In the genomic region with DNA sequence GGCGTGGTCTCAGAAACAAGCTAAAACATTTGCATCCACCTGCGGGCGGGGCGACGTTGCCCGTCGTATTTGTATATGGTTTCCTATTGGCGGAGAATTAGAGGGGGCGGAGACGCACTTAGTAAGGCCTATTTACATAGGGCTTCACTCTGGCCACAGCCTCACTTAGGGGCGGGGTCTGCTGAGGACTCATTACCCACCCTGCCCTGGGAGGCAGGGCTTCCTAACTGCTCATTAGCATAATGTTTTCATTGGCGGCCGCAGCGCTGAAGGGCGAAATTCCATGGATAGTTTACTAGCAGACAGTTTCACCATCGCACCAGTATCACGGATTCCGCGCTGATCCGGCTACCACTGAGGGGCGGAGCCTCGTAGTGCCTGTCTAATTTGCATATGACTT, we compare ENCODE assay signal across 7 mouse cellular contexts. TPM values are rescaled to one million over a fixed set of nuclear protein-coding genes. Genes with fewer than 3 reads are reported as not detected.
A peak's percentile ranks its signal among the peaks of the same experiment; 100 is the strongest.
DNase-seq lines count a peak whose midpoint lies in the region; ATAC-seq lines count a peak whose summit lies in the region.

No protein-coding gene starts in this region.

- H3K4me3 ChIP-seq in intestine, embryonic 16.5 days (ENCODE audit: low read length), result peak overlapping the region; percentile 86
- peak overlapping the region; percentile 92 for H3K4me3 ChIP-seq in midbrain, embryonic 11.5 days (ENCODE audit: low read depth, low read length)

- peaks cover 51% of the 10 kb centered on the region for H3K4me1 ChIP-seq in intestine, embryonic 16.5 days (ENCODE audit: control insufficient read depth, insufficient read depth, low read length)
- peaks cover 30% of the 10 kb centered on the region for H3K4me1 ChIP-seq in midbrain, embryonic 11.5 days (ENCODE audit: control insufficient read depth, insufficient read depth, low read length)

- H3K27me3 ChIP-seq in intestine, embryonic 16.5 days (replicated peaks; ENCODE audit: control insufficient read depth, insufficient read depth, low read length), result no peaks in the 10 kb centered on the region
- peaks cover 34% of the 10 kb centered on the region for H3K27me3 ChIP-seq in midbrain, embryonic 11.5 days (ENCODE audit: control insufficient read depth, insufficient read depth, low read length)

- peak overlapping the region; percentile 92 for H3K9ac ChIP-seq in intestine, embryonic 16.5 days (ENCODE audit: low read depth, low read length)
- H3K9ac ChIP-seq in midbrain, embryonic 11.5 days (ENCODE audit: low read length), result peak overlapping the region; percentile 68

- no peaks in the 10 kb centered on the region for H3K9me3 ChIP-seq in intestine, embryonic 16.5 days (ENCODE audit: control insufficient read depth, low read length)
- no peaks in the 10 kb centered on the region for H3K9me3 ChIP-seq in midbrain, embryonic 11.5 days (ENCODE audit: control insufficient read depth, low read length)

- ATAC-seq in intestine, embryonic 16.5 days, result peak; percentile 92
- ATAC-seq in midbrain, embryonic 11.5 days (ENCODE audit: low FRiP score), result peak; percentile 93

- H3K36me3 ChIP-seq in intestine, embryonic 16.5 days (ENCODE audit: control insufficient read depth, insufficient read depth, low read length), result 0 out of 2 replicates have a peak, but pooled peaks cover 4% of the 10 kb centered on the region
- no peaks in the 10 kb centered on the region; the same call in 1 of the 2 replicates for H3K36me3 ChIP-seq in midbrain, embryonic 11.5 days (ENCODE audit: control insufficient read depth, insufficient read depth, low read length)

- WGBS in intestine, embryonic 16.5 days, result under 1% methylated on average over 22 of the region's 22 CpGs
- WGBS in midbrain, embryonic 11.5 days, result 0% methylated on average over 22 of the region's 22 CpGs

- intact Hi-C loops in left cerebral cortex, postnatal 36 days (cut with DNase I), result loop anchor here (1.0 to 2.0 kb wide), 3 partner anchors 54 to 157 kb away; a partner anchor contains a TSS

- H3K27ac ChIP-seq in intestine, embryonic 16.5 days (ENCODE audit: low read length), result peak overlapping the region; percentile 96
- peak overlapping the region; percentile 91 for H3K27ac ChIP-seq in midbrain, embryonic 11.5 days (ENCODE audit: low read depth, low read length)

- DNase-seq in adrenal gland, adult 8-10 months, result peak; percentile 98
- DNase-seq in embryo, embryonic 9.5 days (ENCODE audit: extremely low spot score), result peak; percentile 96
- peak; percentile 75 to 92 for DNase-seq in gastrocnemius, postnatal 4 days (ENCODE audit: low spot score in 2 of 2)
- DNase-seq in left cerebral cortex, postnatal 36 days (ENCODE audit: low spot score in 2 of 2), result peak; percentile 94 to 96
- peak; percentile 98 for DNase-seq in midbrain, embryonic 11.5 days (ENCODE audit: low spot score, missing footprints)
- DNase-seq in skeletal muscle tissue, adult 2 months (ENCODE audit: low read depth, low spot score), result peak; percentile 99

- peak overlapping the region; percentile 88 for H3K4me2 ChIP-seq in intestine, embryonic 16.5 days (ENCODE audit: low read depth, low read length)
- peak overlapping the region; percentile 90 for H3K4me2 ChIP-seq in midbrain, embryonic 11.5 days

RNA-seq across cellular contexts. Expression of a gene that starts 0.7 kb away (rescaled TPM):
- total RNA-seq in adrenal gland, adult 8-10 months (2022), result 100 to 1,000 TPM; 132 to 155 (median 141) TPM
- total RNA-seq in gastrocnemius, postnatal 4 days (2021), result 100 to 1,000 TPM; 109 to 119 TPM
- polyA plus RNA-seq in intestine, embryonic 16.5 days (2015; fragmentation: Nextera tagmentation; extraction: Ambion mirVana), result 7.0 and 9.7 TPM in 2 replicates
- 100 to 1,000 TPM; 122 TPM for total RNA-seq in left cerebral cortex, postnatal 36 days (2021)
- 11.9 and 13.5 TPM in 2 replicates for polyA plus RNA-seq in midbrain, embryonic 11.5 days (2014; fragmentation: Nextera tagmentation; extraction: Ambion mirVana)

RNA-seq across cellular contexts. Expression of a gene that starts 3.5 kb away (rescaled TPM):
- 10 to 100 TPM; 23.9 to 36.3 (median 30.0) TPM for total RNA-seq in adrenal gland, adult 8-10 months (2022)
- 10 to 100 TPM; 51.0 to 55.0 TPM for total RNA-seq in gastrocnemius, postnatal 4 days (2021)
- polyA plus RNA-seq in intestine, embryonic 16.5 days (2015; fragmentation: Nextera tagmentation; extraction: Ambion mirVana), result 226 and 245 TPM in 2 replicates
- 1 to 10 TPM; 4.7 to 7.6 TPM for total RNA-seq in left cerebral cortex, postnatal 36 days (2021)
- polyA plus RNA-seq in midbrain, embryonic 11.5 days (2014; fragmentation: Nextera tagmentation; extraction: Ambion mirVana), result 158 and 160 TPM in 2 replicates

RNA-seq across cellular contexts. Expression of a gene that starts 11.4 kb away (rescaled TPM):
- total RNA-seq in adrenal gland, adult 8-10 months (2022), result 10 to 100 TPM; 21.6 to 35.5 (median 27.8) TPM
- total RNA-seq in gastrocnemius, postnatal 4 days (2021), result 1 to 10 TPM; 4.8 to 4.9 TPM
- polyA plus RNA-seq in intestine, embryonic 16.5 days (2015; fragmentation: Nextera tagmentation; extraction: Ambion mirVana), result 3.3 and 3.4 TPM in 2 replicates
- 10 to 100 TPM; 10.3 to 13.0 TPM for total RNA-seq in left cerebral cortex, postnatal 36 days (2021)
- polyA plus RNA-seq in midbrain, embryonic 11.5 days (2014; fragmentation: Nextera tagmentation; extraction: Ambion mirVana), result 2.8 and 2.9 TPM in 2 replicates

RNA-seq across cellular contexts. Expression of a gene that starts 14.4 kb away (rescaled TPM):
- total RNA-seq in adrenal gland, adult 8-10 months (2022), result 1 to 10 TPM in 1 of 4 experiments, under 1 TPM in 1, not detected in 2; 0.83 to 1.4 TPM
- under 1 TPM; 0.10 to 0.27 TPM for total RNA-seq in gastrocnemius, postnatal 4 days (2021)
- polyA plus RNA-seq in intestine, embryonic 16.5 days (2015; fragmentation: Nextera tagmentation; extraction: Ambion mirVana), result 0.15 and 0.16 TPM in 2 replicates
- total RNA-seq in left cerebral cortex, postnatal 36 days (2021), result under 1 TPM in 1 of 2 experiments, not detected in 1; 0.10 TPM
- polyA plus RNA-seq in midbrain, embryonic 11.5 days (2014; fragmentation: Nextera tagmentation; extraction: Ambion mirVana), result 0.22 and 0.38 TPM in 2 replicates

RNA-seq across cellular contexts. Expression of a gene that starts 24.9 kb away (rescaled TPM):
- 10 to 100 TPM; 31.7 to 43.0 (median 36.6) TPM for total RNA-seq in adrenal gland, adult 8-10 months (2022)
- total RNA-seq in gastrocnemius, postnatal 4 days (2021), result 10 to 100 TPM; 27.7 to 28.3 TPM
- polyA plus RNA-seq in intestine, embryonic 16.5 days (2015; fragmentation: Nextera tagmentation; extraction: Ambion mirVana), result 86.2 and 96.6 TPM in 2 replicates
- 10 to 100 TPM; 44.2 to 46.3 TPM for total RNA-seq in left cerebral cortex, postnatal 36 days (2021)
- 92.7 and 98.4 TPM in 2 replicates for polyA plus RNA-seq in midbrain, embryonic 11.5 days (2014; fragmentation: Nextera tagmentation; extraction: Ambion mirVana)

Comparison
In these comparisons a context has a peak if more than half of its experiments do, and no peak if none do; other contexts are left out.
1. Peak in every context shown above with its lines: DNase-seq, ATAC-seq, H3K4me3 ChIP-seq and H3K27ac ChIP-seq.